Mouse (Mus musculus) cerebral cortex, adult 2 months (tissue): ENCODE results near the gene H2-Q10.

ENCODE experiments used
- WGBS: fragments of 180-500 bp; shearing (Covaris S2); methylation state at CpG from one replicate; pipeline ENCODE4 v1.1.7; 2018; 5-methylcytosine and 5-hydroxymethylcytosine counted together

The H2-Q10 gene

GRCm38 (mm10) chr17:35515911-35516640 is 46.2 kb downstream of the H2-Q10 start:
- WGBS, result 7% methylated on average over 25 of the region's 25 CpGs

- WGBS, result 1% methylated on average over 65 of the region's 67 CpGs
Observed at GRCm38 (mm10) chr17:35516652-35517500, 47.0 kb downstream of the H2-Q10 start, which contains the start of the genes Tcf19 and Cchcr1. Gene Tcf19, minus strand, starts transcription at chr17:35516824. Gene Cchcr1, plus strand, starts transcription at chr17:35517100.

GRCm38 (mm10) chr17:35517526-35517925 is 47.6 kb downstream of the H2-Q10 start:
- 10% methylated on average over 12 of the region's 12 CpGs for WGBS
